Mouse (Mus musculus) testis, postnatal 10 days (tissue): ENCODE measurements around the gene Rad54l.

ENCODE experiments used
- DNase-seq: peaks from one replicate; pipeline ENCODE4 v3.0.0; 2021; ENCODE audit warnings: low spot score

Gene Rad54l

DNA sequence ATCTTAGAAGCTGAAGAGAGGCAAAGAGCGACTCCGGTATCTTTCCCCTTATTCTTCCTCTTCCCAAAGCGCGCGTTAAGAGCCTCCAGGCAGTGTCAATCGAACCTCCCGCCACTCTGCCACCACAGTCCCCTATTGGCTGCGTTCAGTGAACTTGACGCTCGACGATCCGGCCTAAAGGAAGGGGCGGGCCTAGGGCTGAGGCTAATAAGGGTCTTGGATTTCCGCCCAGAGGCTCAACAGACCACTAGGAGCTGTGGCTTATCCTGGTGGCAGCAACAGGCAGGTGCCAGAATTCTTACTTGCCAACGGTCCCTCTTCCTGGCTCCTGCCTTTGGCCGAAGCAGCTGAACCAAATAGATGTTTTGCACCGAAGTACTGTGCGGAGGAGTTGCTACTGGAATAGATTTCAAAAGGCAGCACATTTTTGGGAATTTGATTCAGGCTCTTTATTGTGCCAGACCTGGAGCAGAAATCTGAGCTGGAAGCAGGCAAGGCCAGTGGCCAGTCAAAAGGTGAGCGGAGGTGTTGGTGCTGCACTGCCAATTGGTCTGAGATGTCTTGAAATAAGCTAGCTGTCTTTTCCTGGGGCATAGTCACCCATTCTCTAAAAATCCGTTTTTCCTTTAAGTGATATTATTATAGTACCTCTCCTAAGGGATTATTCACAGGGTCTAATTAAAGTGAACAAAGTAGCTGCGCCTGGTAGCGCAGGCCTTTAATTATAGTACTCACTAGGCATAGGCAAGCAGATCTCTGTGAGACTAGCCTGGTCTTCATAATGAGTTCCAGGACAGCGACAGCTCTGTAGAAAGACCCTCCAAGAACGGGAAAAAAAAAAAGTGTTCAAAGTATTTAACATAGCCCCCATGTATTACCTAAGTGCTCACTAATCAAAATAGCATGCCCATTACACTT lies at the start of gene Rad54l, which contains the start of gene Pomgnt1:
Gene Rad54l, minus strand, starts transcription at position 89 of the 918 bp plus-strand sequence.
Gene Pomgnt1, plus strand, starts transcription at position 239 of the 918 bp plus-strand sequence.
- DNase-seq = peak; percentile 83

DNA sequence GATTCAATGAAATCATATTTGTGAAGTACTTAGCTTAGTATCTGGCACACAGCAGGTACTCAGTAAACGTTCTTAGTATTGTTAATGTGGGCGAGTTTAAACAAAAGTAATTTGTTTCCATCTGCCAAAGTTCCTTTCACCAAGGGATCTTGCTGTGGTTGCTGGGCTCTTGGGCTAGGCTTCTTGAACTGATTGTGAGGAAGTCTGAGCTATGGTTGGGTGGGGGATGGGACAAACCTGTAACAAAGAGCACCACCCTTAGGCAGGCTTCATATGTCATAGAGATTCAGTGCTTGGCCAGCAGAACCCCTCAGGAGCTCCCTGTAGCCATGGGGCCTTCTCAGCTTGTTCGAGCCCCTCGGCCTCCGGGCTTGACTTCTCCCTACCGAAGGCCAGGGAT lies 49.6 kb upstream of the Rad54l start, which contains the start of the genes 1700042G07Rik and Gm49337:
Gene 1700042G07Rik, plus strand, starts transcription at position 301 of the 400 bp plus-strand sequence.
Gene Gm49337, plus strand, starts transcription at position 313 of the 400 bp plus-strand sequence.
- DNase-seq = no peak

DNA sequence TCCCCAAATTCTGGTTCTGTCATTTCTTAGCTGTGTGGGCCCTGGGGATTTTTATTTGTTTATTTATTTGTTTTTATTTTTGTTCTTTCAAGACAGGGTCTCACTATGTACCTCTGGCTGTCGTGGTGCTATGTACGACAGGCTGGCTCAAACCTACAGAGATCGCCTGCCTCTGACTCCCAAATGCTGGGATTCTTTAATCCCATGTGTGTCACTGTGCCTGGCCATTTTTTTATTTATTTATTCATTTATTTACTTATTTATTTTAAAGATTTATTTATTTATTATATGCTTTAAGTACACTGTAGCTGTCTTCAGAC lies 45.8 kb upstream of the Rad54l start:
- DNase-seq = no peak

DNA sequence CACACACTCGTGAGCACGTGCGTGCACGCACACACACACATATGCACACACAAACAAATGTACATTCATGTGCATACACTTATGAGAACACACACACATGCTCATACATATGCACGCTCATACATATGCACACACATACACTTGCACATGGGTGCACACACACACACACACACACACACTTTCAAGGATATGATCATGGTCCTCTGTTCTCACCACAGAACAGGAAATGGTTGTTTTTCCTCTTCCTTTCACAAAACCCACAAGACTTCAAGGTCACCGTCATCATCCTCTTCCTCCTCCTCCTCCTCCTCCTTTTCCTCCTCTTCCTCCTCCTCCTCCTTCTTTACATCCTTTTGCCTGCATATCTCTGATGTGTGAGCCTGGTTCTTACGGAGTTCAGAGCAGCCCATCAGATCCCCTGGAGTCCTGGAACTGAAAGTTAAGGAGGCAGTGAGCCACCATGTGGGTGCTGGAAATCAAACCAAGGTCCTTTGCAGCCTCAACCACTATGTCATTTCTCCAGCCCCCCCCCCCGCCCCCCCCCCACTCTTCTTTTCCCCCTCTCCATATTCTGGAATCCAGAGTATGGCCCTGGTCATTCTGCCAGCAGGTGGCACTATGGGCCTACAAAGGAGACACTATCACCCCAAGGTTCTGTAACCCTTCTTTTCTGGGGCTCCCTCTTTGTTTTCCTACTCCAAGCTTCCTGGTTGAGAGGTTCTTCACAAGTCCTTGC lies 45.3 kb upstream of the Rad54l start:
- DNase-seq = peak; percentile 89

DNA sequence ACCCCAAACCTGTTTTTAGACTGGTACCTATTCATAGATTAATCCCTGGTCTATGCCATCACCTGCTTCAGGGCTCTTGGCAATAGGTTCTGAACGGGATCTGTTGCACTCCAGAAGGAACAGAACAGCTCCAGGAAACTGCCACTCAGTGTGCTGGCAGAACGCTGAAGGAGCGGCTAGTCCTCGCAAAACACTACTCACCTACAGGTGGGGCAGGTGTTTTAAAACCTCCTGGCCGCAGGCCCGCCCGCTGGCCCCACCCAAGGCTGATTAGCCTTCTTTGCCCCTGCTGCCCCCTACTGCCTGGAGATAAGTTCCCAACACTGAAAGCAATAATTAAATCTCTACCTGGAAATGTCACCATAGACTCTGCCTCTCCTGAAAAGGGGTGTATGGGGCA lies 43.9 kb upstream of the Rad54l start, which contains the start of gene Tspan1:
Gene Tspan1, minus strand, starts transcription at position 198 of the 400 bp plus-strand sequence.
- DNase-seq = no peak

DNA sequence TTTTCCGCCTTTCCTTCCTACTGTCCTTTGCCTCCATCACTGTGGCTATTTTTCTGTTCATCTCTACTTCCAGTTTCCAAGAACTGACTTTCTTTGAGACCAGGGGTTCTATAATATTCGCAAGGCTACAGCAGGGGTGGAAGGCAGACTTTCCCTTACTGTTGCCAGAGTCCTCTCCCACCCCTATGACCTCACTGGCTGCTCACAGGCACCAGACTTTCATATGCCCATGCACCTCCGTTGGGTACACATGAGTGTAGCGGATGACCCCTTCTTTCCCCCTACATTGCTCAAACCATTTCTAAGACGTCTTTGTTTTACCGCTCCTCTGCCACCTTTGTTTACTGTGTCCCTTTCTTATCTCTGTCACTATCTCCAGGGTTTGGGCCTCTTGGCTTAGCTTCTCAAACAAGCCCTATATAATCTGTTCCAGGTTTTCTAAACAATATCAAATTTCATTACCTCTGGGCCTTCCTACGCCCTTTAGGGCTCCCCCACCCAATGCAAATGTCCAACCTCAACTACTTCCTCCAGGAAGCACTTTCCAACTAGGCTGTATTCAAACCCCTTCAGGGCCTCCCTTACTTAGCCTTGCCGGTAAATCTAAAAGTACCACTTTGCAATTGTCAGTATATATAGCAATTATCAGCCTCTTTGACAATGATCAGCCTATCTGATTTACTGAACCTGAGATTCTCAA lies 42.4 kb upstream of the Rad54l start:
- no peak for DNase-seq

DNA sequence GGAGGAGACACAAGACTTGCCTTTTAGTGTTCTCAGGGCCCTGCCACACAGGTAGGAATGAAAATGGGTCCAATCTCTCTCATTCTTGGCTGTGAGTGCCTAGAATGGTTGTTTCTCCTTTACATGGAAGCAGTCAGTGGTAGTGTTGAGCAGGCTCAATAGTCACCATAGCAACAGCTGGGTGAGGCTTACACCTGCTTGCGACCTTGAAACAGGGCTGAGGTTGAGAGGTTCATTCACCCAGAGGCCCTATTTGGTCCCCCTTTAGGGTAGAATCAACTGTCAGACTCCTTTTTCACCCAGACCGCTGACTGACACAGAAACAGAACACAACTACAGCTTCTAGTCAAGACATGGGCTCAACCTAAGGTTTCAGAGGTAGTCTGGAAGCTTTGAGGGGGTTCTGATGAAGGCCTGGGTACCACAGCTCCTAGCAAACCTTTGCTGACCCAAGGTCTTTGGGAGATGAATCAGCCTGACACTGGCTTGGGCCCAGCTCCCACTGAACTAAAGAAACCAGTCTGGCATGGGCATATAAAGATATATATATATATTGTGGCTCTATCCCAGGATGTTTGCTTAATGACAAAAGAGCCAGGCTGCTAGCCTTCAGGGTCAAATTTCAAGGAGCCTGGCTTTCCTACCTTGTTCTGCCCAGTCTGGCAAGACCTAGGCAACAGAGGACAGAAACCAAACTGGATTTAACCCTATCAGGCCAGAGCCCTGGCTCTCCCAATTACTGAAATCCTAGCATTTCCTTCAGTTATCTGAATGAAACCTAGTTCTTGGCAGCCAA lies 41.5 kb upstream of the Rad54l start:
- no peak for DNase-seq

DNA sequence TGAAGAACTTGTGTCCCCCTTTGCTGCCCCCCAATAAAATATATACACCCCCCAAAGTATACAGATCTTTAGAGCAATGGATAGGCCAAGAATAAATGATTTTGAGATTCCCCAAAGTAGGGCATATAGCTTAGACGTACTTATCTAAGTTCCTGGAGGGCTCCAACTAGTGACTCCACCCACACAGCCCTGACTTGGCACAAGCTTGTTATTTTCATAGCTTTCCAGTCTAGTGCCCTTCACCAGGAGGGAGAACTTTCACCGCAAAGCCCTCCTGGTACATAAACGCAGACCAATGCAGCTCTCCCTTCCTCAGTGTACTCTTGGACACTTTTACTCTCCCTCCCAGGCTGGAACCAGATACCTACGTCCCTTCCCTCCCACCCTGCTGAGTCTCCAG lies 38.7 kb upstream of the Rad54l start:
- no peak for DNase-seq

DNA sequence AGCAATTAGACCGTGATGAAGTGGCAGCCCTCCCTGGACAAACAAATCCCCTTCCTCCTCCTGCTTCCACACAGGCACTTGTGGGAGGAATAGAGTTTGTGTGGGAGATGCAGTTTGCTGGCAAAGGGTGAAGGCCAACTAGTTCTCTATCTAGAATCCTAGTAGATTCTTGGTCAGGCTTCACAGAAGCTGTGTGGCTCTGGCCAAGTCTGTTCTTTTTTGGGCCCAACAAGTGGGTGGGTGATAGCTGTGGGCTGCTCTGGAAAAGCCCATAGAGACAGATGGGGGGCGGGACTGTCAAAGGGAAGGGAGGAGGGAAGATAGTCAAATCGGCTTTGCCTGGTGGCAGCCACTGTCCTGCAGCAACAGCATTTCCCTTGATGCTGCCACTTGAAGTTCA lies 37.3 kb upstream of the Rad54l start:
- DNase-seq = peak; percentile 62

DNA sequence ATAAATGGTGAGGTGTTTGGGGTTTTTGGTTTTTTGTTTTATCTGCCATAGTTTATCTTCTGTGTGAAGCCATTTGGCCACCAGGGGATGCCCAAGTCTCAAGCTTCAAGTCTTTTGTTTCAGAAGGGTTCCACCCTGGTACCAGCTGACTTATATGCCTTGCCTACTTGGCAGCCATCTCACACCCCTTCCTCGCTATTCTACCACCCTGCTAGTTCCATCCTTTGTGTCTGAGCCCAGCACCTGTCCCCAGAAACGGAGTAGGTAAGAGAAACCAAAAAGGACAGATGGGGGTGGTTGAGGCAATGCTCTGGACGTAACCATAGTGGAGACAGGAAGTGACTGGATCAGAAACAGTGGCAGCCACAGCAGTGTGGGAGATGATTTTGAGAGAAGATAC lies 36.4 kb upstream of the Rad54l start:
- peak; percentile 72 for DNase-seq

DNA sequence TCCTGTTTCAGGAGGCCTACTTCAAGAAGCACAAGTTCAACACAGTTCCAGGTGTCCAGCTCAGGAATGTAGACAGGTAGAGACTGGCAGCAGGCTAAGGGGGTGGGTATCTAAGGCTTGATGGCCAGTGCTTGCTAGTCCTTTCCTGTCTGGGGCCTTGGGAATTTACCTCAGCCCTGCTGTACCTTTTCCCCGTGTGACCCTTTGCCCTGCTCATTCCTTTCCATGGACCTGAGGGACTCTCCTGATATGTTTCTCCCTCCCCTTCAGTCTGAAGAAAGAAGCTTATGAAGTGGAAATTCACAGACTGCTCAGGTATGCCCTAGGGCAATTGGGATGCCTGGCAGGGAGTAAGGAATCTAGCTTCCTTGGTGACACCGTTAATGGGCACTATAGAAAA lies 34.4 kb upstream of the Rad54l start:
- no peak for DNase-seq

DNA sequence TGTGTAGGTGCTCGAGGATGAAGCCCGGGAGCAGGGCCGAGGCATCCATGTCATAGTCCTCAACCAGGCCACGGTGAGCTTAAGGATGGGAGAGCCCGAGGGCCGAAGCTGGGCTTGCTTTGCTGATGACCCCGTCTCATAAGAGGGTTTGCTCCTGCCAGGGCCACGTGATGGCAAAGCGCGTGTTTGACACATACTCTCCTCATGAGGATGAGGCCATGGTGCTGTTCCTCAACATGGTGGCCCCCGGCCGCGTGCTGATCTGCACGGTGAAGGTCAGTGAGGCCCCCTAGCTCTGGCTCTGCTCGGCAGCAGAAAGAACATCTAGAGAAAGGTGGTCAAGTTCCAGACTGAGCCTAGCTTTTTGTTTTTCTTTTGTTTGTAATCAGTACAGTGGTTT lies 29.2 kb upstream of the Rad54l start:
- DNase-seq = no peak

DNA sequence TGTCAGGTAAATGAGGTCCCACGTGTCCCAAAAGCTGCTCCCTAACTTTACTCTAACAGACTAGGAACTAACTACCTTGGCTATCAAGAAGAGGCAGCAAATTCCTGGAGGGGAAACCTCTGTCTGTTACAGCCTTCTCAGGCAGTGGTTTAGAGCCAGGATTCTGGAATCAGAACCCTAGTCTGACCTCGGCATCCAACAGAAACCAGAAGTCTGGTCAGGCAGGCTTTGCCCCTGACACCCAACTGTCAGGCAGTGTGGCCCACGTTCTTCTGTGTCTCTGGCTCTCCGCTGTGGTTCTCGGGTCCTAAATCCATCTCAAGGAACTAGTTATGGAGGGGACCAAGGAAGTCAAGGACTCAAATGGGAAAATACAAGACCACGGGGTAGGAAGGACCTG lies 27.7 kb upstream of the Rad54l start, which contains the start of gene Lurap1:
Gene Lurap1, minus strand, starts transcription at position 101 of the 400 bp plus-strand sequence.
- DNase-seq = no peak

DNA sequence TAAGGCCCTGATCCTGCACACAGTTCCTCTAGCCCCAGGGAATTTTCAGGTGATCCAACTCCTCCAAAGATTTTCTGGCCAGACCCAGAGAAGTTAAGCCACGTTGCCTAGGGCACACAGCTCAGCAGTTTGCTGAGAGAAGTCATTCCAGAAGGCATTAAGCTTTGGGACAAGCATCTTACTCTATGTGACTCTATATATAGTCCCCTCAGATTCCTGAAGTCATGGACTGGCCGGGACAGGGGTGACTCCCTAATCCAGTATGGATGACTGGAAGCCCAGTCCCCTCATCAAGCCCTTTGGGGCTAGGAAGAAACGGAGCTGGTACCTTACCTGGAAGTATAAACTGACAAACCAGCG lies 27.4 kb upstream of the Rad54l start:
- no peak for DNase-seq

DNA sequence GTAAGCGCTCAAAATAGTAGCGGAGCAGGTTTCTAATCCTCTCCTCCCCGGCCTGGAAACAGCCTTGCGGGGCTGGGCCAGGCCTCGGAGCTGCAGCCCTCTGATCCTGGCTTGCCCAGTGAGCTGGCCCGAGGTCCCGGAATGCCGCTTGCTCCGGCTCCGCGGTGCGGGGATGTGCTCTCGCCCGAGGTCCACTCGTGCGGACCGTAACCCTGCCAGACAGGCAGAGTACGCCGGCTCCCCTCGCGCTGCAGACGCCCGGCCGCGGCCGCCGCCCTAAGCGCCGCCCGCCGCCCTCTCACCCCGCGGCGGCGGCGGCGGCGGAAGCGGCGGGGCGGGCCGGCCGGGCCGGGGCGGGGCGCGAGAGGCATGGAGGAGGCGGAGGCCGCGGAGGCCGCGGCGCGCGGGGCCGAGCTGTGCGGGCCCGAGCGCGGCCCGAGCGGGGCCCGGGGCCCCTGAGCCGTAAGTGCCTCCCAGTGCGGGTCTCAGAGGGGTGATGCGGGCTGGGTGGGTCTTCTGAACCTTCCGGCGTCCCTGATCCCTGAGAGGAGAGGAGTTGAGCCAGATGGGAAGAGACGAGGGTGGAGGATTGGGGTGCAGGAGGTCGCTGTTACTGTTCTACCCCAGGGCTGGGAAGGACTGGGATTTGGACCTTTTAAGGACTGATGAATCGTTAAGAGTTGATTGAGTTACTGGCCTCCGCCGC lies 26.8 kb upstream of the Rad54l start:
- peak; percentile 87 for DNase-seq

DNA sequence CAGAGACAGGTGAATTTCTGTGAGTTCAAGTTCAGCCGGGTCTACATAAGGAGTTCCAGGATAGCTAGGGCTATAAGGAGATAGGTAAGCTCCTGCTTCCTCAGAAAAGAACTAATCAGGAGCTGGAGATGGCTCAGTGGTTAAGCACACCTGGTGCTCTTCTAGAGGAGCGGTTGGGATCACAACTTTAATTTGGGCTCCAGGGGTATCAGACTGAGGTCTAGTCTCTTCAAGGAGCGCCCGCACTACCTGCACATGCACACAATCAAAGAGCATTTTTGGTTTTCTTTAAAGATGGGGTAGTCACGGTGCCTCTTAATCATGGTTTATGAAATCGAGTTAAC lies 26.3 kb upstream of the Rad54l start:
- no peak for DNase-seq

DNA sequence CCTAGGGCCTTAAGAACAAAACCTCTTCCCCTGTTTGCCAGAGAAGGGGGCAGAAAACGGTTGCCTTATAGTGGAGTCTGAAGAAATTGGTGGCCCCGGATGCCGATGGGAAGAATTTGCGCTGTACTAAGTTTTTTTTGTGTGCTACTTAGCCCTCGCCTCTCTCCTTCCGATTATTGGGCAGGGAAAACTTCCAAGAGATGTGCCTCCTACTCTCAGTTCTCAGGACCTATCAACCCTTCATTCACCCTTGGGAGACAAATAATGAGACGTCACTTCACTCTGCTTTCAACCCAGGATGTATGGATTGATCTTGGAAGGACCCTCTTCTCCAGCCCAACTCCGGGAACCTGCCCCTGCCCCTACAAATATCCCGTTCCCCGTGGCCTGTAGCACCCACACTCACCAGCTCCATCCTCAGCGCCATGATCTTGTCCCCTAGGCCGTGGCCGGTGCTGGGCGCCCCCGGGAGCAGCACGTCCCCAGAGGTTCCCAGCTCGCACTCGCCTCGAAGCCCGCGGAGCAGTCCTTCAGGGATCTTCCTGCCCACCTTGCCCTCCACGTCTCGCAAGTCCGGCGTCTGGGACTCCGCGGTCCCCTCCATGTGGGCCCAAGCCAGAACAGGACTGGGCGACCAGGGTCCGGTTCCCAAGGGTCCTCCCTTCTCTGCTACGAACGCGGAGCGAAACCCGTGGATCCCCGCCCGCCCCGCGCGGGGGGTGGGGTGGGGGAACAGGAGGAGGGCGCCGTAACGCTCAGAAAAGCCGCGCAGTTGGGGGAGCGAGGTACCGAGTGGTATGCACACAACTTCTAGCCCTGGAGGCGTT lies 20.6 kb upstream of the Rad54l start:
- DNase-seq = peak; percentile 83

DNA sequence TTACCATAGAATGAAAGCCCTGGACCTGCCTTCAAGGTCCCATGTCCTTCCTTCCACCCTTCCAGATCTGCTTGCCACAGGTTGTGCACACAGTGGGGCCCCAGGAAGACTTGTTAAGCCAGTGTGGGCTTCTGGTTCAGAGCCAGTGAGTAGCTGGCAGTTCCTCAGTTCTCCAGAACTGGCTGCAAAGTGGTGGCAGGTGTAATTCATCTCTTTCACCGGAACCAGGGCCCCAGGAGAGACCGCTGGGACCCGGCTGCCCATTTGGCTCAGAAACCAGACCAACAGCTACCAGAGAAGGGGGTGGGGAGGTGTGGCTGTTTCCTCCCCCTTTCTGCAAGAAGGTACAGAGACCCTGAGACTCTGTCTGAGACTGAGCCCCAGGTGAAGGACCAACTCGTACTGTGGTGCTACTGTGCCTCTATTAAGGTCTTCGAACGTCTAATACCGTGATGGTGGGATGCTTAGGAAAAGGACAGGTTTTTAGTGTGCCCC lies 19.9 kb upstream of the Rad54l start:
- no peak for DNase-seq

DNA sequence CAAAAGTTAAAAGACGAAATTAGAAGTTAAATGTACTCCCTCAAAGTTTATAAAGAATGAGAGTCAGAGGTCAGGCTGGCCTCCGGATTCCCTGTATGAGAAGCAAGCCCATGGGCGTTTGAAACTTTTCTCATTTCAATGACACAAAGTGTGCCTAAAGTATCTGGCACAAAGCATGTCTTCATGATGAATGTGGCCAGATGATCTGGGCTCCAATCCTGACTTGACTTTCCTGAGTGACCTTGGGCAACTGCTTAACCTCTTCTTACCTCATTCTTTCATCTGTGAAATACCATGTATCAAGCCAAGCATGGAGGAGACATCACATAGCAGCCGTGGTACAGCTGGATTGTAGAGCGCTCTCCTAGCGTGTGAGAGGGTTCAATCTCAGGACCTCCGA lies 18.8 kb upstream of the Rad54l start:
- DNase-seq = no peak

DNA sequence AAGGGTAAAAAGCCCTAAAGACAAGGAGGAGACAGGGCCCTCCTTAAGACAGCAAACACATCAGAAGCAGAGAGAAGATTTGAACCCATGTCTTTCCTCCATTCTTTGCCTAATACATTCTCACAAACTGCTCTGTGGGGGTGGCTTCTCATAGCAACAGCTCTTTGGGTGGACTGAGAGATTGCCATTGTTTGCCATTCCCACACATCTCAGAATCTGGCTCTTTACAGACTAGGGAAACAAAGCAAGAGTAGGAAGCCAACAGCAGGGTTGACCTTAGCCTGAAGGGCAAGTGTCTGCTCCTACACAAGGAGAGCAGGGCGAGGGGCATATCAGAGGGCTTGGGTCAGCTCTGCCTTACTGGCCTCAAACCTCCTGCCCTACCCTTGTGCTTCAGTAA lies 18.2 kb upstream of the Rad54l start:
- no peak for DNase-seq
